Mouse (Mus musculus): ENCODE measurements at regions not wholly inside any gene's neighbourhood (a gene's known extent, or its start where the extent isn't known, plus 50 kb on each side); places are given as distances from the start of the nearest gene placed in this dataset.

DNA sequence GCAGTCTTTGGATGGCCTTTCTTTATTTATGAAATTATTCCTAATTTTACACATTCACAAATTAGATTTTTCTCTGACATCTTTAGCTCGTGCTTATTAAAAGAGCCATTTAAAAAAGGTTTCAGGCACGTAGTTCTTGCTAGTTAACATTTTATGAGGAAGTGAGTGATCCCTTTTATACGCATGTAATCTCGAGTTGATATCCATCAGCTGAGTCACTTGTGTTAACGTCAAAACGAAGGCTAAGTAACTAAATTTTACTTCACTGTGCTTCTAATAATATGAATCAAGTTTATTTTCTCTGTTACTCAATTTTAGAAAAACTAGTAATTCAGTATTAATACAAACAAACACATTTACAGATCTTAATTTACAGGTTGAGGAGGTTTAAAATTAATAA lies 419.0 kb downstream of the Kcnj2 start:
- TF ChIP-seq CTCF (IDR thresholded peaks at IDR 0.05; ENCODE audit: low read depth) (no peak), EP300 (IDR thresholded peaks at IDR 0.05; ENCODE audit: low read depth) (no peak)

All from liver, embryonic 14.5 days (tissue).